Mouse (Mus musculus): ENCODE measurements around the gene Slc17a4. TPM values are rescaled to one million over a fixed set of nuclear protein-coding genes. Genes with fewer than 3 reads are reported as not detected.

Gene Slc17a4
- polyA plus RNA-seq, 1 experiment from 2014 or later, result not detected

DNA sequence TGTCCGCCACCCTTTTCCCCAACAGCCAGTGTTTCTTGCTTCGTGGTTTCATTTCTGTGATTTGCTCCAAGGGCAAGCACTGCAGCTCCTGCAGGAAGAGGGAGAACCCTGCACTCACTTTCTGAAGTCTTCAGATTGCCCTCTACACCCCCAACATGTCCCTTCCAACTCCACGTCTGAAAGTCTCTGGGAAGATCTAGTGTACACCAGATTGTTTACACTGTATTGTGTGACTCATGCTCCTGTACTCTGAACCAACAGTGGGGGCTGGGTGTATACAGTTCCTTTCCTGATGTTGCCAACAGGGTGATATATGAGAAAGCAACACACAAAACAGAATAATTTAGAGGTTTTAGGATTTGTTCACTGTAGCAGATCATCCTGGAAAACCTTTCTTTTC lies 13.8 kb upstream of the Slc17a4 start:
- 67% methylated on average over 3 of the region's 3 CpGs for WGBS
- H3K4me3 ChIP-seq, result no peak overlapping the region
- H3K36me3 ChIP-seq, result no peaks in the 10 kb centered on the region
- DNase-seq (ENCODE audit: low spot score), result no peak
- no peak overlapping the region for H3K27ac ChIP-seq (replicated peaks)
- H3K27me3 ChIP-seq (ENCODE audit: low read depth, poor library complexity, severe bottlenecking), result no peaks in the 10 kb centered on the region
- no peaks in the 10 kb centered on the region; the same call in 1 of the 2 replicates for H3K9me3 ChIP-seq (replicated peaks)
- peaks cover 5% of the 10 kb centered on the region; the same call in 1 of the 2 replicates for H3K4me1 ChIP-seq

DNA sequence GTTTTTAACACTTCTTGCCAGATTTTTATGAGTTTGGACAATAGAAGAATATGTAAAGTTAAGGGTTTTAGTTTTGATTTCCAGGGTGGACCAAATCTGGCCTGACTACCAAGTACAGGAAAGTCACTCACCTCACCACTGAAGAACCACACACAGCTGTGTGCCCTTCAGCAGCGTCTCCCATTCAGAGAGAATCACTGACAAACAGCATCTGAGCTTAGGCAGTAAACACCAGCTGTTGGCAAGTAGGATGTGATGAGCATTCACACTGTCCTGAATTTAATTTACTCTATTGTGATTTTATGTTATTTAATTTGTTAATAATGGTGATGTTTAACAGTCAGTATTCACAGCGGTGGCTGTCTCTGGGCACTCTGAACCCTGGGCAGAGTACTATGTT lies 11.0 kb upstream of the Slc17a4 start:
- no peaks in the 10 kb centered on the region for H3K27me3 ChIP-seq (ENCODE audit: low read depth, poor library complexity, severe bottlenecking)
- no peaks in the 10 kb centered on the region for H3K36me3 ChIP-seq
- no peak overlapping the region for H3K4me3 ChIP-seq
- WGBS, result 72% methylated on average over 2 of the region's 2 CpGs
- H3K4me1 ChIP-seq, result peaks cover 5% of the 10 kb centered on the region; the same call in 1 of the 2 replicates
- H3K27ac ChIP-seq (replicated peaks), result no peak overlapping the region
- no peak for DNase-seq (ENCODE audit: low spot score)
- no peaks in the 10 kb centered on the region for H3K9me3 ChIP-seq (replicated peaks)

DNA sequence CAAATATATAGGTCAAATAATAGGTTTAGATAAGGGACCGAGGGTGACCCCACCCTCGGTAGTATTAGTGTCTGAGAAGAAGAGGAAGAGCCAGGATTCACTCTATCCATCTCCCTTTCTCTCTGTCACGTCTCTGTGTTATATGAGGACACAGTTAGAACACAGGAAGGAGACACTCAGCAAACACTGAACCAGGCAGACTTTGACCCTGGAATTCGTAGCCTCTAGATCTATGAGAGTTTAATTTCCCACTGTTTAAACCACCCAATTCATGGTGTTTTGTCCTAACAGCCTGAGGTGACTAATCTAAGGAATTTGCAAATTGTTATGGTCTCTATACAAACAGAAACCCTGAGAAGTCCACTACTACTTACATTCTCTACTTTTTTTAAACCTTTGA lies 2.9 kb upstream of the Slc17a4 start:
- H3K4me1 ChIP-seq, result peaks cover 16% of the 10 kb centered on the region
- H3K36me3 ChIP-seq, result no peaks in the 10 kb centered on the region
- no peaks in the 10 kb centered on the region for H3K27me3 ChIP-seq (ENCODE audit: low read depth, poor library complexity, severe bottlenecking)
- no peak for DNase-seq (ENCODE audit: low spot score)
- H3K4me3 ChIP-seq, result no peak overlapping the region
- WGBS, result 83% methylated on average over 4 of the region's 4 CpGs
- H3K9me3 ChIP-seq (replicated peaks), result no peaks in the 10 kb centered on the region
- H3K27ac ChIP-seq (replicated peaks), result no peak overlapping the region

DNA sequence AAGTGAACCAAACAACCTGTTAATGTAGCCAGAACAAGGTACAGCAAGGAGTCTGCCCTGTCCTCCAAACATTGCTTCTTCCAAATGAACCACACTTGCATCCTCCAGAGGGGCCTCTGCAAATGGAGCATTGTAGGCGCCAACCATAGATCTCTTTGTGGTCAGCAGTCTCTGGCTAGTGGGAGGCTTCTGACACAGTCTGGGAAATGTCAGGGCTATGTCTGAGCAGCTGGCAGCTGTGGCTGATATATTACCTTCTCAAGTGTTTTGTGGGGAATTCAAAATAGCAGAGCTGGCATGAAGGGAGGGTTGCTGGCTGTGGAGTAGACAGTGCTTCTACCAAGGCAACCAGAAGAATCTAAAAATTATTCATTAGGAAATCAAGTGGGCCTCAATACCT lies 1.3 kb upstream of the Slc17a4 start:
- 97% methylated on average over 1 of the region's 1 CpGs for WGBS
- Histone ChIP-seq H3K9me3 (replicated peaks) (no peaks in the 10 kb centered on the region), H3K27ac (replicated peaks) (no peak overlapping the region), H3K4me3 (no peak overlapping the region), H3K36me3 (no peaks in the 10 kb centered on the region), H3K4me1 (peaks cover 17% of the 10 kb centered on the region), H3K27me3 (ENCODE audit: low read depth, poor library complexity, severe bottlenecking) (no peaks in the 10 kb centered on the region)
- no peak for DNase-seq (ENCODE audit: low spot score)

DNA sequence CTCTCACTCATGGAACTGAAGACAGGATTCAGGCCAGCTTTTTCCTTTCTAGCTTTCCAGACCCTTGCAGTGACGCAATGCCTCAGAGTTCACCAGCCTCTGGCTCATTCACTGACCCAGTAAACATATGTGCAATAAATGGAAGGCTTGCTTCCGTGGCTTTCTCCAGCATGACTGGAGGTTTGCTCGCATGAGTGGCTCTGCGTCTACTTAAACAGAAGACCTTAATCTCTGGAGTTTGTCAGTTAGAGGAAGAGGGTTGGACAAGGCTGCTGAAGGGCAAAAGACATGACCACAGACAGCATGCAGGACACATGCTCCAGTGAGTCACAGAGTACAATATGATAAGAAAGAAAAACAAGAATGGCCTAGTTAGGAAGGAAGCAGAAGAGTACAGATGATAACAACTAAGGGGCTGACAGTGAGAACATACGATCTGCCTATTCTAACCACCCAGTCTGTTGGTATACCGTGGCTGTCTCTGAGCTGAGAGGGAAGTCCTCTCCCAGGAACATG lies 960 bp downstream of the Slc17a4 start:
- H3K36me3 ChIP-seq, result no peaks in the 10 kb centered on the region
- H3K9me3 ChIP-seq (replicated peaks), result no peaks in the 10 kb centered on the region
- H3K4me3 ChIP-seq, result no peak overlapping the region
- WGBS, result 56% methylated on average over 6 of the region's 6 CpGs
- peaks cover 17% of the 10 kb centered on the region for H3K4me1 ChIP-seq
- no peaks in the 10 kb centered on the region for H3K27me3 ChIP-seq (ENCODE audit: low read depth, poor library complexity, severe bottlenecking)
- no peak overlapping the region for H3K27ac ChIP-seq (replicated peaks)
- no peak for DNase-seq (ENCODE audit: low spot score)

DNA sequence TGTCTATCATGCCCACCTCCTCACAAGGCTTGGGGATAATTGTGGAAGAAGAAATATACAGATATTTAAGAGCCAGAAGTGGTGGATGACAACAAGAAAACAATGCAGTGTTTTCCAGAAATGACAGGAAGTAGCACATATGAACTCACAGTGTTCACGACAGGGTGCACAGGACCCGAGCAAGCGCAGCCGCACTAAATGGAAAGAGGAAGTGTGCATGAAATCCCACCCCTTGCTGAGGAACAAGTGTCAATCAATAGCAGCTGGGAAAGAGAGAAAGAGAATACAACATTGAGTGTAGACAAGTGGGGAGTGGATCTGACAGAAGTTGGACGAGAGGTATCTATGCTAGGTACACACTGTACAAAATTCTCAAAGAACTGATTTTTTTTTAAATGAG lies 3.5 kb downstream of the Slc17a4 start:
- WGBS, result 94% methylated on average over 5 of the region's 5 CpGs

DNA sequence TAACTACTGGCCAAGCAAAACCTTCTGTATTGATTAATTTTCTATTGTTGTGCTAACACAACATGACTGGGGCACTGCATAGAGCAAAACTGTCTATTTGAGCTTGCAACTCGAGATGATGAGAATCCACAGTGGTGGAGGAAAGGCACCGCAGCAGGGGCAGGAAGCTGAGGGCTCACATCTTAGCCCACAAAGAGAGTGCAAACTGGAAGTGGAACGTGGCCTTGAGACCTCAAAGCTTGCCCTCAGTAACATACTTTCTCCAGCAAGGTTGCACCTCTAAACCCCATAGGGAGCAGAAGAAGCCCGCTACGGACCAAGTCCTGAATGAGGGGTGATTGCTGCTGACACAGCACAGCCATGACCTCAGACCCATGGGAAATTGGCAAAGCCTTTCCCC lies 4.7 kb downstream of the Slc17a4 start:
- Histone ChIP-seq H3K4me1 (peaks cover 17% of the 10 kb centered on the region), H3K4me3 (no peak overlapping the region), H3K9me3 (replicated peaks) (no peaks in the 10 kb centered on the region), H3K36me3 (no peaks in the 10 kb centered on the region), H3K27ac (replicated peaks) (no peak overlapping the region), H3K27me3 (ENCODE audit: low read depth, poor library complexity, severe bottlenecking) (no peaks in the 10 kb centered on the region)
- no peak for DNase-seq (ENCODE audit: low spot score)
- WGBS, result 89% methylated on average over 5 of the region's 5 CpGs

More for the DNA sequence above, 3.5 kb downstream of the Slc17a4 start:
- Histone ChIP-seq H3K4me1 (peaks cover 17% of the 10 kb centered on the region), H3K36me3 (no peaks in the 10 kb centered on the region), H3K27ac (replicated peaks) (no peak overlapping the region), H3K9me3 (replicated peaks) (no peaks in the 10 kb centered on the region), H3K4me3 (no peak overlapping the region), H3K27me3 (ENCODE audit: low read depth, poor library complexity, severe bottlenecking) (no peaks in the 10 kb centered on the region)
- no peak for DNase-seq (ENCODE audit: low spot score)

DNA sequence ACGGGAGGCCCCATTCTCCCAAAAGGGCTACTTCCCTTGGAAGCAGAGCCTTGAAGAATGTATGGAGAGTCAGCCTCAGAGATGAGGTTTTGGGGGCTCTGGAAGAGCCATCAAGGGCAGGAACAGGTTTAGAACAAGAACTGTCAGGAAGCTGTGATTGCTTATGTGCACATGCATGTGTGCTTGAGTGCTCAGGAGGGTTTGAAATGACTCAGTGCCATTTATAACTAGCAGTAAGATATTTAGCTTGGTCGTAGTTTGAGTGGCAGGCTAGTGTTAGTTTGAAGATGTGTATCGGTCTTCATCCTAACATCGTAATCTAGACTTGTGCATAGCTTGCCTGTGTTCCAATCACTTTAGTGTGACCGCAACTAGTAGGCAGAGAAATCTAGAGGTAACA lies 7.9 kb downstream of the Slc17a4 start:
- no peak for DNase-seq (ENCODE audit: low spot score)
- Histone ChIP-seq H3K9me3 (replicated peaks) (no peaks in the 10 kb centered on the region), H3K4me3 (no peak overlapping the region), H3K4me1 (no peaks in the 10 kb centered on the region), H3K27ac (replicated peaks) (no peak overlapping the region), H3K27me3 (ENCODE audit: low read depth, poor library complexity, severe bottlenecking) (no peaks in the 10 kb centered on the region), H3K36me3 (no peaks in the 10 kb centered on the region)
- WGBS, result 93% methylated on average over 5 of the region's 5 CpGs

DNA sequence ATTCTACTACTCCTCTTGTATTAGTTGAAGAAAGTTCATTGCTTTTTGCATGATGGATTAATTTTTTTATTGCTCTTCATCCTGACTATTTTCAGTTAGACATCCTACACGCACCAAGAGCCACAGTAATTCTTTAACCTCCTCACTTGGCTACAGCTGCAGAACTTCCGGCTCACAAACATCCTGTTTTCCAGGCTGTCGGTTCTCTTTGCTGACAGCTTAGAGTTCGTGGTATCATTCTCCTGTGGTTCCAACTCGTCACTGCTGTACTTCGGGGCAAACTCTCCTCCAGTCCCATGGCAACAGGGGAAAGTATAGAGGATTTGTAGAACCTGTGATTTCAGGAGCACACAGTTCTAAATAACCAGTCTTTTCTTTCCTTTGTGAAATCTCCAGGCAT lies 16.6 kb downstream of the Slc17a4 start:
- no peaks in the 10 kb centered on the region for H3K9me3 ChIP-seq (replicated peaks)
- peaks cover 20% of the 10 kb centered on the region for H3K4me1 ChIP-seq
- DNase-seq (ENCODE audit: low spot score), result no peak
- WGBS, result 57% methylated on average over 6 of the region's 6 CpGs
- no peaks in the 10 kb centered on the region for H3K36me3 ChIP-seq
- no peak overlapping the region for H3K4me3 ChIP-seq
- H3K27ac ChIP-seq (replicated peaks), result no peak overlapping the region
- H3K27me3 ChIP-seq (ENCODE audit: low read depth, poor library complexity, severe bottlenecking), result no peaks in the 10 kb centered on the region

DNA sequence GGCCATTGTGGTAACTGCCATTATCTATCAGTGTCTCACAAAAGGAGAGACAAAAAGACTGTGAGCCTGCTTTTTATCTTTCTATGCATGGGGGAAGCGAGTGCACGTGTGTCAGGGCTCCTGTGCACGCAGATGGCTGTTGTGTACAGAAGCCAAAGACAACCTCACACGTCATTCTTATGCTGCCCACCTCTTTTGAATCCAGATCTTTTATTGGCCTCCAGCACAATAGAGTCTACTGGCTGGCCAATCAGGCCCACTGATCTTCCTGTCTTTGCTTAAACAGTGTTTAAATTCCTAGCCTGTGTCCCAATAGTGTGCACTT lies 21.6 kb downstream of the Slc17a4 start:
- H3K27ac ChIP-seq (replicated peaks), result peak overlapping the region; percentile 46; the same call in 1 of the 2 replicates
- 0 out of 2 replicates have a peak overlapping the region, but pooled peaks have one; percentile 1 for H3K4me3 ChIP-seq
- no peaks in the 10 kb centered on the region for H3K36me3 ChIP-seq
- H3K9me3 ChIP-seq (replicated peaks), result no peaks in the 10 kb centered on the region
- H3K27me3 ChIP-seq (ENCODE audit: low read depth, poor library complexity, severe bottlenecking), result no peaks in the 10 kb centered on the region
- WGBS, result 24% methylated on average over 4 of the region's 4 CpGs
- peaks cover 33% of the 10 kb centered on the region for H3K4me1 ChIP-seq
- DNase-seq (ENCODE audit: low spot score), result peak; percentile 57

DNA sequence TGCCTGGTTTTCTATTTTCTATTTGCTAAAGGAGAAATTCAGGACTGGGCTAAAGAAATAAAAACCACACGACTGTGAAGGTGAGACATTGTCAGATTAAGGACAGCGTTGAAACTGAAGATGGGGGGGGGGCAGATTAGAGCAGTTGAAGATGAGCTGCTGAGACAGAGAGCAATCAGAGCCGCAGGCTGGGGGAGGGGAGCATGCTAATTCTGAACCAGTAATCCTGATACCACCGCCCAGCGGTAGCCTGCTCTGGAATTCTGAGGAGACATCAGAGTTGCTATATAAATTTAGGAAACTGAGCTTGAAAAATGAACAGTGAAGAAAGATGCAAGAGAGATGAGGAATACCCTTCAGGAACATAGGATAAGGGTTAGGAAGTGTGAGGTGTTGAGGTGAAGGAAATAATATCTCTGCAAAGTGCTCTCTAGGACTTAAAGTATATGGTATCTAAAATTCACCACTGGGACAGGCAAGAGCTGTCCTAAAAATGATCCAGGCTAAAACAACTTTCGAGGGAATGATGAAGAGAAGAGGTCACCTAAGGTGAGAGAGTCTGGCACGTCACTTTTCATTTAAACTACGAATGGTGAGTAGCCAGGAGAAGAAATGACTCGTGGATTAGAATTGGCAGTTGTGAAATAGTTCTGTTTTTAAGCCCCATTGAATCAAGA lies 22.1 kb downstream of the Slc17a4 start:
- 18% methylated on average over 9 of the region's 9 CpGs for WGBS
- Histone ChIP-seq H3K27me3 (ENCODE audit: low read depth, poor library complexity, severe bottlenecking) (no peaks in the 10 kb centered on the region), H3K4me3 (no peak overlapping the region), H3K36me3 (no peaks in the 10 kb centered on the region), H3K4me1 (peaks cover 28% of the 10 kb centered on the region), H3K27ac (replicated peaks) (no peak overlapping the region), H3K9me3 (replicated peaks) (no peaks in the 10 kb centered on the region)
- peak; percentile 29 for DNase-seq (ENCODE audit: low spot score)

DNA sequence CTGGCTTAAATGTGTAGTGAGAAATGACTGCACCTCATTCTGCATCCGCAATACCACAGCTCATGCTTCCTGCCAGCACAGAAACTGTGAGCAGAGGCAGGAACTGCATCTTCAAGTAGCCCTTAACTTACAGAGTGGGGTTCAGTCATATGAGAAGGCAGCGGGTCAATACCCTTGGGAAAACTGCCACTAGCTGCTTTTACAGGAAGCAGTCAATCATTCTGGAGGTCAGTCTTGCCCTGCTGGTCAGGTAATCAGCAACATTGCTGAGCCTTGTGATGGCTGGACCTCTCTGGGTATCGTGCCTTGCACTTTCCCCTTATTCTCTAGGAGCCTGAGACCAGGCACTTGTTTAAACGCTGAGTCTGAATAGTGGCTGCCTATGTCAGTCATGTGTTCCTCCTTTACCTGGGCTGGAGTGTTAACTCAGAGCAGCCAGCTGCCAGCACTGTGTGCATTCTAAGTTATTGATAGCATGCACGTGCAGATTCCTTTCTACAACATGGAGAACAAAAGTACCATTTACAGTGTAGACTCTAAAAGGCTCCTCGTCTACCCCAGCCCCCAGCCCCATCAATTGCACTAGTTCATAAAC lies 25.7 kb downstream of the Slc17a4 start:
- DNase-seq (ENCODE audit: low spot score), result no peak
- 79% methylated on average over 6 of the region's 6 CpGs for WGBS
- H3K36me3 ChIP-seq, result no peaks in the 10 kb centered on the region
- peaks cover 30% of the 10 kb centered on the region for H3K4me1 ChIP-seq
- H3K27ac ChIP-seq (replicated peaks), result no peak overlapping the region
- H3K27me3 ChIP-seq (ENCODE audit: low read depth, poor library complexity, severe bottlenecking), result no peaks in the 10 kb centered on the region
- H3K4me3 ChIP-seq, result no peak overlapping the region
- no peaks in the 10 kb centered on the region for H3K9me3 ChIP-seq (replicated peaks)

DNA sequence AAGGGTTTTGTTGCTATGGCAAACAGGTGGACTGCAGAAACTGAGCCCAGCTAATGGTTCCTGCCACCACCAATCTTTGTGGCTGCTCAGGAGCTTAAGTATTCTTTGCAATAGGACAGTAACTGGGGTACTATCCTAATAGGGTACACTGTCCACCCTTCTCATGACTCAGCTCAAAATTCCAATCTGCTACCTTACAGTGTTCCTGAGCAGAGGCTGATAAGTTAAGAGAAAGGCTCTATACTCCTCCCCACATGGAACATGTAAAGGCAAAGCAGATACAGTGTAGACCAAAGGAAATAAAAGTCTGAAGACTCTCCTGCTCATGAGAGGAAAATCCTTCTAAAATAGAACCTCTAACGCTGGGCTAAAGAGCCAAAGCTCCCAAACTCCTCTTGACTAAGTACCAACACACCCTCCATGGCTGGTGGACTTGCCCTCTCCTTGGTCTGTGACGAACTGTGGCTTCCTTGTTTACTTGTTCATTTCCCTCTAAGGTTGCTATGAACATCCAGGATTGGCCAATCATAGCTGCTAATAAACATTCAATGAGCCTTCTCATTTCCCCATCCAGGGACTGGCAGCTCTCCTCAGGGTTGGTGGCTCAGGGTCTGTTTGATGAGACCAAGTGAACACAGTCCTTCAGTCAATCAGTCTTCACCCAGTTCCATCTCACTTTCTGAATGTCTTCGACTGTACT lies 27.6 kb downstream of the Slc17a4 start:
- no peak for DNase-seq (ENCODE audit: low spot score)
- Histone ChIP-seq H3K27me3 (ENCODE audit: low read depth, poor library complexity, severe bottlenecking) (no peaks in the 10 kb centered on the region), H3K4me3 (no peak overlapping the region), H3K36me3 (no peaks in the 10 kb centered on the region), H3K4me1 (peaks cover 13% of the 10 kb centered on the region), H3K9me3 (replicated peaks) (no peaks in the 10 kb centered on the region), H3K27ac (replicated peaks) (no peak overlapping the region)
- WGBS, result 84% methylated on average over 3 of the region's 3 CpGs

Data from midbrain, embryonic 10.5 days (tissue).